Mouse (Mus musculus) right cerebral cortex, postnatal 14 days (tissue): ENCODE measurements at regions not wholly inside any gene's neighbourhood (a gene's known extent, or its start where the extent isn't known, plus 50 kb on each side); places are given as distances from the start of the nearest gene placed in this dataset.

Experiments
- DNase-seq: peaks from one replicate; pipeline ENCODE4 v3.0.0; 2022

- no peak for DNase-seq
Observed at GRCm38 (mm10) chr3:52754401-52754800, 262.6 kb downstream of the Cog6 start.

- DNase-seq, result no peak
Observed at GRCm38 (mm10) chr3:52746917-52747316, 270.1 kb downstream of the Cog6 start.

GRCm38 (mm10) chr3:52744334-52744733 lies 272.7 kb downstream of the Cog6 start:
- peak; percentile 17 for DNase-seq

- no peak for DNase-seq
Observed at GRCm38 (mm10) chr3:52740466-52741026, 276.5 kb downstream of the Cog6 start.

GRCm38 (mm10) chr3:52739526-52739925 lies 277.5 kb downstream of the Cog6 start:
- DNase-seq, result no peak

- no peak for DNase-seq
Observed at GRCm38 (mm10) chr3:52738386-52738785, 278.7 kb downstream of the Cog6 start.

GRCm38 (mm10) chr3:52735939-52736338 lies 281.1 kb downstream of the Cog6 start:
- DNase-seq, result no peak

- no peak for DNase-seq
Observed at GRCm38 (mm10) chr3:52731941-52732340, 285.1 kb downstream of the Cog6 start.

GRCm38 (mm10) chr3:52731491-52731890 lies 285.5 kb downstream of the Cog6 start:
- no peak for DNase-seq

- no peak for DNase-seq
Observed at GRCm38 (mm10) chr3:52729731-52730130, 287.3 kb downstream of the Cog6 start.

GRCm38 (mm10) chr3:52728860-52729259 lies 288.2 kb downstream of the Cog6 start:
- no peak for DNase-seq

- DNase-seq, result no peak
Observed at GRCm38 (mm10) chr3:52728426-52728825, 288.6 kb downstream of the Cog6 start.

- no peak for DNase-seq
Observed at GRCm38 (mm10) chr3:52724354-52724753, 292.7 kb downstream of the Cog6 start.

GRCm38 (mm10) chr3:52722946-52723345 lies 294.1 kb downstream of the Cog6 start:
- no peak for DNase-seq

- no peak for DNase-seq
Observed at GRCm38 (mm10) chr3:52719181-52719580, 297.9 kb downstream of the Cog6 start.

GRCm38 (mm10) chr3:52717324-52717723 lies 299.7 kb downstream of the Cog6 start:
- no peak for DNase-seq

GRCm38 (mm10) chr3:52712151-52712550 lies 304.9 kb downstream of the Cog6 start:
- DNase-seq, result no peak

- no peak for DNase-seq
Observed at GRCm38 (mm10) chr3:52711133-52711532, 305.9 kb downstream of the Cog6 start.

- no peak for DNase-seq
Observed at GRCm38 (mm10) chr3:52708746-52709145, 308.3 kb downstream of the Cog6 start.

GRCm38 (mm10) chr3:52708301-52708700 lies 308.7 kb downstream of the Cog6 start:
- no peak for DNase-seq

- no peak for DNase-seq
Observed at GRCm38 (mm10) chr3:52706626-52707025, 310.4 kb downstream of the Cog6 start.

- DNase-seq, result no peak
Observed at GRCm38 (mm10) chr3:52703751-52704150, 313.3 kb downstream of the Cog6 start.

GRCm38 (mm10) chr3:52702962-52703361 lies 314.1 kb downstream of the Cog6 start:
- DNase-seq, result no peak

- DNase-seq, result no peak
Observed at GRCm38 (mm10) chr3:52701601-52702000, 315.4 kb downstream of the Cog6 start.

- no peak for DNase-seq
Observed at GRCm38 (mm10) chr3:52693813-52694212, 323.2 kb downstream of the Cog6 start.
